Mouse (Mus musculus) embryonic facial prominence, embryonic 13.5 days (tissue): ENCODE data around the gene Paxx. TPM values are rescaled to one million over a fixed set of nuclear protein-coding genes. Genes with fewer than 3 reads are reported as not detected.

Experiments
- ATAC-seq: fragments of 200-750 bp; cut with Nextera tagmentation; 2 replicates; pipeline ENCODE4 v1.8.0; 2017; ENCODE audit warnings: low read depth; ENCODE audit not compliant: insufficient number of reproducible peaks, insufficient read depth, low FRiP score, low TSS enrichment
- H3K27ac ChIP-seq: fragments of 300-500 bp; sonication (generic); 2 replicates; pipeline ENCODE4 v1.5.1; 2015; ENCODE audit warnings: moderate library complexity, mild to moderate bottlenecking, inconsistent platforms
- H3K27me3 ChIP-seq: fragments of 300-500 bp; sonication (generic); 2 replicates; pipeline ENCODE4 v1.6.1; 2015; ENCODE audit warnings: mild to moderate bottlenecking, inconsistent platforms
- H3K36me3 ChIP-seq: fragments of 300-500 bp; sonication (generic); 2 replicates; pipeline ENCODE4 v1.6.1; 2015; ENCODE audit warnings: mild to moderate bottlenecking, inconsistent platforms
- H3K4me1 ChIP-seq: fragments of 300-500 bp; sonication (generic); 2 replicates; pipeline ENCODE4 v1.6.1; 2015; ENCODE audit warnings: inconsistent platforms
- H3K4me2 ChIP-seq: fragments of 300-500 bp; sonication (generic); 2 replicates; pipeline ENCODE4 v1.6.1; 2015; ENCODE audit warnings: moderate library complexity, mild to moderate bottlenecking, inconsistent platforms
- H3K4me3 ChIP-seq: fragments of 300-500 bp; sonication (generic); 2 replicates; pipeline ENCODE4 v1.5.1; 2015; ENCODE audit warnings: mild to moderate bottlenecking, inconsistent platforms
- H3K9ac ChIP-seq: fragments of 300-500 bp; sonication (generic); 2 replicates; pipeline ENCODE4 v1.6.1; 2015; ENCODE audit warnings: mild to moderate bottlenecking, inconsistent platforms
- H3K9me3 ChIP-seq: fragments of 300-500 bp; sonication (generic); 2 replicates; pipeline ENCODE4 v1.6.1; 2016; ENCODE audit warnings: inconsistent platforms
- WGBS: fragments of 180-500 bp; shearing (Covaris S2); methylation state at CpG from one replicate; pipeline ENCODE4 v1.1.7; 2015; ENCODE audit warnings: mixed read lengths; 5-methylcytosine and 5-hydroxymethylcytosine counted together
- polyA plus RNA-seq: library from polyadenylated mRNA; unstranded; fragments of >200 nt; fragmentation: Nextera tagmentation; extraction: Ambion mirVana; gene quantifications from 2 replicates; pipeline ENCODE4 v1.2.1, GENCODE M21; 2015

The Paxx gene
- polyA plus RNA-seq, 1 experiment from 2014 or later = 35.9 TPM

DNA sequence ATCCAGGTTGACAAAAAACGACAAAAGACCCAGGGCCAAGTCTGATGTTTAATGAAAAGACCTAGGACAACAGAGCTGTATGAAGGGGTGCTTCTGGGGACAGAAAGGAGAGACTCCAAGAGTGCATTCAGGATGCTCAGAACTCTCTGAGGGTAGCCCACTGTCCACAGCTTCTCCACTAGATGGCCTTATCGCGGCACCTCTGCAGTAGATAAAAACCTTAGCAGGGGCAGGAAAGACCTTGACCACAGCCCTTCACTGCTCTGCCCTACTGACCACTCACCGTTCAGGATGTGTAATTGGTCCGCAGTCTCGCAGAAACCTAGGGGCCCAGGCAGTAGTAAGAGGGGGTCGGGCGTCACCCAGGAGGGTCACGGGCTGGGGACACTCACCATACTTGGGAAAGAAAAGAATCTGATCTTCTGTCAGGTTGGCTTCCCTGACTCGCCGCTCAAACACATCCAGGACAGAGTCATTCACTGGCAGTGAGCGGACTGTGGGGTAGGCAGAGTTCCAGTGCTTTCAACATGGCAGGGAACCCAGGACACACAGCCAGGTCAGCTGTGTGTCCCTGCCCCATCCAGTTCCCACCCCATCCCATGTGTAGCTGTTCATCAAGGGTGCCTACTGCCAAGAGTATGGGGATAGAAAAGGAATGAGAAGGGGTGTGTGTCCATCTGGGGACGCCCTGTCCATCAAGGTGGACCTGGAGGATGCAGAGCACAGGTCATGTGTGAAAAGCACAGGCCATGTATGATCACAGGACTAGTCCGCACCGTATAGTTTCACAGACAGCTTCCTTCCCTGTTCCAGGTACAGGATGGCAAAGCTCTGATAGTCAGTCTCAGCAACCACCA, 38.0 kb upstream of the Paxx start:
- Histone ChIP-seq H3K9ac (no peak overlapping the region), H3K4me1 (peaks cover 21% of the 10 kb centered on the region), H3K36me3 (peaks cover 12% of the 10 kb centered on the region), H3K9me3 (no peaks in the 10 kb centered on the region), H3K4me3 (no peak overlapping the region), H3K27me3 (no peaks in the 10 kb centered on the region), H3K27ac (no peak overlapping the region), H3K4me2 (no peak overlapping the region)
- 62% methylated on average over 15 of the region's 15 CpGs for WGBS
- ATAC-seq = no peak

DNA sequence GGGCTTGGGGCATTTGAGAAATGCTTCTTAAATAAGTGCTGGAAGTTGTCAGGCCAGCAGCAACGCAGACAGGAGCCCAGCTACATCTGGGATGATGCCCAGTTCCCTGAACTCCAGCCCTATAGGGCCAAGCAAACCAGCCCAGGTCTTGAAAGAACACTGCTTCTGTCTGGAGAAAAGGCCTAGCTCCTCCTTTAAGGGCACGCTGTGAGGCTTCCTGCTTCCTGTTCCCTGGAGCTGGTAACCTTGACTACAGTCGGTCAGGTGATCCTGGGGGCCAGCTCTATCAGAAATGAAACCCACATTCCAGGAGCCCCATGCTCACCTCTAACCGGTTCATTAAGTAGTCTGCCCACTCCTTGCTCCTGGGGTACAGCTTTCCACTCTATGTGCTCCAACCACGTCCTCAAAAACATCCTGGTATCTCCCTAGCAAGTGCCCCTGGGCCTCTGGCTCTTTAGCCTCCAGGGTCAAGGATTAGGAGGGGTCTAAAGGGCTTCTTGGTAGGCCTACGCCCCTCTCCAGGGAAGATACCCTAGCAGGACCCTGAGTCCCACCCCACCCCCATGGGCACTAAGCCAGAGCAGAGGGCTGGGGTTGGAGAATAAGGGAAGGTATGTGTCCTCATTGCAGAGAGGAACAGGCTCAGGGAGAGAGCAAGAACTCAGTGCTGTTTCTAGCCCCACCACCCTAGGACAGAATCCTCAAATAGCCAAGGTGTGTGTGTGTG, 37.1 kb upstream of the Paxx start:
- no peak overlapping the region for H3K4me3 ChIP-seq
- WGBS = 49% methylated on average over 6 of the region's 6 CpGs

DNA sequence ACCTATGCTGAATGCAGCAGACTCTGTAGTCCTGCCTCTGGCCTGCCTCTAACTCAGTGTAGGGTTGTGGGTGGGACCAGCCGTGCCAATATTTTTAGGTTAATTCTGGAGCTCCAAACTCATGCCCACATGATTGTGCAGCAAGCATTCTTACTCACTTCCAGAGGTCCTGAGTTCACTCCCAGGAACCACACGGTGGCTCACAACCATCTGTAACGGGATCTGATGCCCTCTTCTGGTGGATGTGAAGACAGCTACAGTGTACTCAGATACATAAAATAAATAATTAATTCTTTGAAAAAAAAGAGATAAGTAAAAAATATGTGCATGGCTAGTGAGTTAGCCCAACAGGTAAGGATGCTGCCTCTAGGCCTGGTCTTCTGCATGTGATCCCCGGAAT, 35.6 kb upstream of the Paxx start:
- Histone ChIP-seq H3K27ac (no peak overlapping the region), H3K4me2 (no peak overlapping the region), H3K4me1 (peaks cover 12% of the 10 kb centered on the region), H3K4me3 (no peak overlapping the region), H3K9ac (no peak overlapping the region), H3K27me3 (no peaks in the 10 kb centered on the region), H3K9me3 (no peaks in the 10 kb centered on the region), H3K36me3 (no peaks in the 10 kb centered on the region)
- ATAC-seq = no peak
- 39% methylated on average over 4 of the region's 4 CpGs for WGBS

More for the DNA sequence above, 37.1 kb upstream of the Paxx start:
- H3K9ac ChIP-seq = 0 out of 2 replicates have a peak overlapping the region, but pooled peaks have one; percentile 21
- no peak for ATAC-seq
- no peak overlapping the region for H3K4me2 ChIP-seq
- H3K4me1 ChIP-seq = peaks cover 21% of the 10 kb centered on the region
- H3K27me3 ChIP-seq = no peaks in the 10 kb centered on the region
- H3K9me3 ChIP-seq = no peaks in the 10 kb centered on the region
- no peak overlapping the region for H3K27ac ChIP-seq
- H3K36me3 ChIP-seq = peaks cover 3% of the 10 kb centered on the region

DNA sequence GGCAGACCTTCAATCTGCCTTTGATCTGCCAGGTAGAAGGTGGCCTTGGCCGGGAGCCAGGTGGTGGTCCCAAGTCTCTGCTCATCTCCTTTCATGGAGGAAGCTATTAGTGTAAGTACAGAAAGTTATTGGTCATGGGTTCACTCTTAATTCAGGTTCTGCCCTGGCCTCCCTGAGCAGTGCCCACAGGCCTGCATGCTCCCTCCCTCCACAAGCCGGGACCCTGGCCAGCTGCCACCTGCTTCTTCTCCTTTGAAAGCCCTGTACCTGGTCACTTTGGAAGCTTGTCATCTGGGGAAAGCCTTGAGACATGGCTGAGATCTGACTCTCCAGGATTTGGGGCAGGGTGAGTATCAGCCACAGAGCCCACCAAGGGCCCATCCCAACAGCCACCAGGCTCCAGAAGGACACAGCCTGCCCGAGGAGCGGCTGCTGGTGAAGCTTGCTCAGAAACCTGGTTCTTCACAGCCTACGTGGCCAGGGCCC, 32.6 kb upstream of the Paxx start, which contains the start of gene Lcn12:
Lcn12 (minus strand) TSS at position 436 of the 486 bp plus-strand sequence.
- no peak for ATAC-seq
- Histone ChIP-seq H3K4me2 (no peak within 1 kb of the TSS), H3K36me3 (no peaks in the 10 kb centered on the region), H3K9me3 (no peaks in the 10 kb centered on the region), H3K4me3 (no peak within 1 kb of the TSS), H3K9ac (no peak within 1 kb of the TSS), H3K27ac (no peak within 1 kb of the TSS), H3K4me1 (0 out of 2 replicates have a peak, but pooled peaks cover 6% of the 10 kb centered on the region), H3K27me3 (no peaks in the 10 kb centered on the region)
- WGBS = 85% methylated on average over 5 of the region's 5 CpGs

DNA sequence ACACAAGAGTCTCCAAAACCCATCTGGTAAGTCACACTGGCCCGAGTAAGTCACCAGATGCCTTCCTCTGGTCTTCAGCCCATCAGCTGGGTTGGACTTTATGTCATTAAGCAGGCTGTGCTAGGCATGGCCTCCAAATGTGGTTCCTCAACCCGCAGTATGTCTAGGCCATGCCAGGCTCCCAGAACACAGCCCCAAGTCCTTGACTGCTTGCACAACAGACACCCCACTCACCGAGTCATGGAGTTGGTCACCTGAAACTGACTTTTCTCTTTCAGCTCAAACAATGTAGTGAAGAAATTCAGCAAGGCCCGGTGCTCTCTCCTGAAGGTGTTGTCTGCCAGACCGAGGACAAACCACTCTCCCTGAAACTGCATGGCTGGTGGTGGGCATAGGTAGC, 32.1 kb upstream of the Paxx start:
- Histone ChIP-seq H3K9ac (no peak overlapping the region), H3K4me2 (no peak overlapping the region), H3K27me3 (no peaks in the 10 kb centered on the region), H3K36me3 (no peaks in the 10 kb centered on the region), H3K4me1 (0 out of 2 replicates have a peak, but pooled peaks cover 3% of the 10 kb centered on the region), H3K27ac (no peak overlapping the region), H3K4me3 (no peak overlapping the region), H3K9me3 (no peaks in the 10 kb centered on the region)
- ATAC-seq = no peak
- WGBS = 77% methylated on average over 5 of the region's 5 CpGs

DNA sequence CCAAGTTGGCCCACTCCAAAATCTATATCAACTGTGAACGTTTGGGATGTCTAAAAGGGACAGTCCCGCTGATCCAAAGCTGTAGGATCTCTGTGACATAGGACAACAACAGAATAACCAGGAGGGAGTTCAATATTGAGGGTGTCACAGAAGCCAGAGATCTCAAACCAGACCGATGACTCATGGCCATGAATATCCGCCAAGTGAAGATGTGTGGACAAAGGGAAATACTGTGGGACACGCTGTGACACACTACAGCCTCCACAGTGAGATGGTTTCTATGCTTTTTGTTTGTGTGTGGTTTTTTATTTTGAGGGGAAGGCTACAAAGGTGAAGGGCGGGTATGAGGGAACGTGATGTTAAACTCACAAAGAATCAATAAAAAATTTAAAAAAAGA, 27.8 kb upstream of the Paxx start:
- Histone ChIP-seq H3K4me1 (no peaks in the 10 kb centered on the region), H3K9ac (no peak overlapping the region), H3K27me3 (no peaks in the 10 kb centered on the region), H3K4me3 (no peak overlapping the region), H3K36me3 (no peaks in the 10 kb centered on the region), H3K4me2 (no peak overlapping the region), H3K27ac (no peak overlapping the region), H3K9me3 (no peaks in the 10 kb centered on the region)
- WGBS = 77% methylated on average over 7 of the region's 7 CpGs
- ATAC-seq = no peak

DNA sequence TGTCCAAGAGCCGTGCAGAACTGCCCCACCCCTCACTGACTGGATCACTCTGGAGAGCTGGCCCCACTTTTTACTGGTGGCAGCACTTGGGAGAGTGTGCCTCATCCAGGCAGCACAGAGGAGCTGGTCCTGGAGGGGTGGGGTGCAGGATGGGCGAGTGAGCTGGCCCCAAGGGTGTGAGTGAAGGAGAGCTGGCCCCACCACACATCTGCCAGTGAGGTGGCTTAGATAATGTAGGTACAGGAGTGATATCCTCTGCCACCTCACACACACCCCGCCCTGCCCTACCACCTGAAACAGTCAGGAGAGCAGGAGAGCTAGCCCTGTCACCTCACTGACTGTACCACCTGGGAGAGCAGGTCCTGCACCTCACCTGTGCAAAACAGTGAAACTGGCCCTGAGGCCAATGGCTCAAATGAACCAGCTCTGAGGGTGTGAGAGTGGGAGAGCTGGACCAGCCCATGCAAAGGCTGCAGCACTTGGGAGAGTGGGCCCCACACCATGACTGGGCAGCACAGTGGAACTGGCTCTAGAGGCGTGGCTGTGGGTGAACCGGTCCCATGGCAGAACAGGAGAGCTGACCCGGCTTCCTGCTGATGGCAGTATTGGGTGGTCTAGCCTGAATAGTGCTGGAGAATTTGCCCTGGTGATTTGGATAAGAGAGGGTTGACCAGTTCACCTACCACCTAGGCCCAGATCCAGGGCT, 27.2 kb upstream of the Paxx start:
- no peak overlapping the region for H3K4me3 ChIP-seq
- no peak overlapping the region for H3K4me2 ChIP-seq
- no peaks in the 10 kb centered on the region for H3K36me3 ChIP-seq
- no peaks in the 10 kb centered on the region for H3K4me1 ChIP-seq
- H3K9ac ChIP-seq = 0 out of 2 replicates have a peak overlapping the region, but pooled peaks have one; percentile 40
- H3K27ac ChIP-seq = no peak overlapping the region
- H3K27me3 ChIP-seq = no peaks in the 10 kb centered on the region
- WGBS = 68% methylated on average over 6 of the region's 6 CpGs
- ATAC-seq = no peak
- no peaks in the 10 kb centered on the region for H3K9me3 ChIP-seq

DNA sequence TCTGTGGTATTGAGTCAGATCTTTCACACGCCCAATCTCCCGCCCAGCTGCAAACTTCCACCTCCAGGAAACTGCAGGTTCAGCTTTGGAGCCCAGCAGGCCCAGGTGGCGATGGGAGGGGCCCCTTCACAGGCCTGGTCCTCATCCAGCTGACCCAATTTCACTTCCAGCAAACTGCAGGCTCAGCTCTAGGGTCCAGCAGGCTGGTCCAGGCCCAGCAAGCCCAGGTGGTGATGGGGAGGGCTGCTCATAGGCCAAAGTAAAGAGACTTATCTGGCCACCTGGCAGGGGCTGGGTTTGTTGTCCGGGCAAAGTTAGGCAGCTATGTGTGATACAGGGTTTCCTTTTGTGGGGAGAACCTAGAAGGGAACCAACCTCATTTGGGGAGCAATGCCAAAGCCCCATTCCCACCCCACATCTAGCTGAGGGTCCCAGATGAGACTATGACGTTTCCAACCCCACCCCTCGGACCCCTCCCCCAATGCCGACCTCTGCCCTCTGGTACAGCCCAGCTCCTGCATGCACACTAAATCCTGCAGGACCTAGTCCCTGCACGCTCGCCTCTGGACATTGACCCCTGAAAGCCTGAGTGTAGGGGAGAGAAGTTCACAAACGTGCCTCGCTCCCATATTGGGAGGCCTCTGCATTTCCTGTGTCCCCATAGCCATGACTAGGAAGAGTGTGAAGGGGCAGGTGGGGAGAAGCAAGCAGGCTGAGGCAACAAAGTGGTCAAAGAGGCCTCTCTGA, 24.2 kb upstream of the Paxx start:
- H3K4me1 ChIP-seq = no peaks in the 10 kb centered on the region
- H3K9ac ChIP-seq = no peak overlapping the region
- 64% methylated on average over 11 of the region's 11 CpGs for WGBS
- no peaks in the 10 kb centered on the region for H3K9me3 ChIP-seq
- no peak overlapping the region for H3K4me3 ChIP-seq
- H3K4me2 ChIP-seq = no peak overlapping the region
- no peaks in the 10 kb centered on the region for H3K36me3 ChIP-seq
- ATAC-seq = no peak
- no peaks in the 10 kb centered on the region; the same call in 1 of the 2 replicates for H3K27me3 ChIP-seq
- no peak overlapping the region for H3K27ac ChIP-seq

DNA sequence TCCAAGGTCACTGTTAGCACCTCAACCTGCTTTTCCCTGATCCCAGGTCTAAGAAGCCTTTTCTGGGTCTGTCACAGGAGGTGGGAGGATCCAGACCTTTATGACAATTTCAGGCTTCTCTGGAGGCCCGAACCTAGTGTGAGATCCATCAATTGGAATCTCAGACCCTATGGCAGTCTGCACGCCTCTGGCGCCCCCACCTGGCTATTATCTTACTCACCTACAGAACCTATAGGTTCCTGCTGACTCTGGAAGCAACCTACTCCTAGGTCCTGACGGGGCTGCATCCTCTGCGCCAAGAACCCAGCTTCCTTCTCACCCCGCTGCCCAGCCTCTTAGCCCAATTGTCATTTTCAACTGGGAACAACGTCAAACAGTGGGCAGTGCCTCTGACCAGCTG, 22.1 kb upstream of the Paxx start:
- Histone ChIP-seq H3K4me2 (no peak overlapping the region), H3K4me1 (no peaks in the 10 kb centered on the region), H3K27ac (no peak overlapping the region), H3K4me3 (no peak overlapping the region), H3K9ac (no peak overlapping the region), H3K27me3 (no peaks in the 10 kb centered on the region; the same call in 1 of the 2 replicates), H3K9me3 (no peaks in the 10 kb centered on the region), H3K36me3 (no peaks in the 10 kb centered on the region)
- ATAC-seq = no peak
- 27% methylated on average over 7 of the region's 7 CpGs for WGBS

DNA sequence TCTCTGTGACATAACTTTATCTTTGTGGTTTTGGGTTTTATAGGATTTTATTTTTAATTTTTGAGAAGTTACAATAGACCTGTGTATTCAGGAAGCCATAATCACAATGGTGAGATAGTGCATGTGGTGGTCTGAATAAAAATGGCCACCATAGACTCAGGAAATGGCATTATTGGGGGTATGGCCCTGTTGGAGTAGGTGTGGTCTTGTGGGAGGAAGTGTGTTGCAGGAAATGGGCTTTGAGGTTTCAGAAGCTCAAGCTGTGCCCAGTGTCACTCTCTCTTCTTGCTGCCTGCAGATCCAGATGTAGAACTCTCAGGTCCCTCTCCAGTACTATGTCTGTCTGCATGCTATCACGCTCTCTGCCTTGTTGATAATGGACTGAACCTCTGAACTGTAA, 19.6 kb upstream of the Paxx start:
- 94% methylated on average over 1 of the region's 1 CpGs for WGBS
- no peak overlapping the region for H3K4me3 ChIP-seq

More for the DNA sequence above, 19.6 kb upstream of the Paxx start:
- no peak for ATAC-seq
- no peaks in the 10 kb centered on the region; the same call in 1 of the 2 replicates for H3K27me3 ChIP-seq
- no peaks in the 10 kb centered on the region for H3K9me3 ChIP-seq
- H3K4me1 ChIP-seq = no peaks in the 10 kb centered on the region
- no peak overlapping the region for H3K27ac ChIP-seq
- H3K9ac ChIP-seq = no peak overlapping the region
- H3K36me3 ChIP-seq = no peaks in the 10 kb centered on the region
- H3K4me2 ChIP-seq = no peak overlapping the region
